28 mouse cellular contexts compared by ENCODE assay signal in genomic region chr6:6858571-6858970, GRCm38 (mm10). TPM values are rescaled to one million over a fixed set of nuclear protein-coding genes. Genes with fewer than 3 reads are reported as not detected.
DNase-seq lines count a peak whose midpoint lies in the region; ATAC-seq and TF ChIP-seq lines count a peak whose summit lies in the region.
"Had no signal": no experiment of that assay in that cellular context is flagged by ENCODE, and none has a peak within 500 bp of the region (broad histone marks: within the 10 kb centered on the region; RNA-seq: fewer than 3 reads in every experiment).

No protein-coding gene starts in this region.

- H3K9ac ChIP-seq in midbrain, postnatal 0 days (replicated peaks; ENCODE audit: low read length, poor library complexity, severe bottlenecking) = no peak overlapping the region
- H3K9ac ChIP-seq in embryonic facial prominence, embryonic 12.5 days = peak overlapping the region; percentile 42; the same call in 1 of the 2 replicates
- peak overlapping the region; percentile 52 for H3K9ac ChIP-seq in forebrain, embryonic 16.5 days (replicated peaks; ENCODE audit: low read depth, low read length)
- no peak overlapping the region for H3K9ac ChIP-seq in heart, embryonic 12.5 days
- H3K9ac ChIP-seq: hindbrain, embryonic 13.5 days; liver, postnatal 0 days; midbrain, embryonic 12.5 days had no signal

- no peak for TF ChIP-seq CTCF in midbrain, postnatal 0 days (IDR thresholded peaks at IDR 0.05)

- ATAC-seq in midbrain, postnatal 0 days (ENCODE audit: low FRiP score) = no peak
- no peak for ATAC-seq in embryonic facial prominence, embryonic 12.5 days (ENCODE audit: insufficient number of reproducible peaks, insufficient read depth, low FRiP score, low TSS enrichment)
- ATAC-seq in forebrain, embryonic 16.5 days = no peak
- no peak for ATAC-seq in heart, embryonic 12.5 days (ENCODE audit: insufficient number of reproducible peaks, low FRiP score)
- ATAC-seq: activated CD4-positive, CD25-positive, alpha-beta regulatory T cell, adult 4 months; inflammation-experienced regulatory T-cells, adult 6 months; liver, postnatal 0 days; lung, postnatal 0 days had no signal

- H3K36me3 ChIP-seq in midbrain, embryonic 10.5 days = no peaks in the 10 kb centered on the region
- H3K36me3 ChIP-seq in midbrain, postnatal 0 days (ENCODE audit: insufficient read depth, low read length) = no peaks in the 10 kb centered on the region
- H3K36me3 ChIP-seq in embryonic facial prominence, embryonic 10.5 days (replicated peaks) = no peaks in the 10 kb centered on the region
- H3K36me3 ChIP-seq in embryonic facial prominence, embryonic 12.5 days = no peaks in the 10 kb centered on the region
- no peaks in the 10 kb centered on the region for H3K36me3 ChIP-seq in forebrain, embryonic 16.5 days (ENCODE audit: control insufficient read depth, insufficient read depth)
- no peaks in the 10 kb centered on the region for H3K36me3 ChIP-seq in heart, embryonic 12.5 days
- H3K36me3 ChIP-seq: hindbrain, embryonic 13.5 days; midbrain, embryonic 12.5 days had no signal

- H3K4me2 ChIP-seq in midbrain, postnatal 0 days (ENCODE audit: low read depth, low read length, poor library complexity, severe bottlenecking) = no peak overlapping the region
- peak overlapping the region; percentile 43 for H3K4me2 ChIP-seq in embryonic facial prominence, embryonic 12.5 days (replicated peaks)
- peak overlapping the region; percentile 54 for H3K4me2 ChIP-seq in forebrain, embryonic 16.5 days (ENCODE audit: low read length)
- no peak overlapping the region for H3K4me2 ChIP-seq in heart, embryonic 12.5 days
- H3K4me2 ChIP-seq: heart, embryonic 11.5 days; hindbrain, embryonic 13.5 days; midbrain, embryonic 12.5 days had no signal

- peaks cover 37% of the 10 kb centered on the region for H3K4me1 ChIP-seq in midbrain, embryonic 10.5 days
- no peaks in the 10 kb centered on the region for H3K4me1 ChIP-seq in midbrain, postnatal 0 days (ENCODE audit: insufficient read depth, low read length)
- H3K4me1 ChIP-seq in embryonic facial prominence, embryonic 10.5 days = peaks cover 62% of the 10 kb centered on the region
- H3K4me1 ChIP-seq in embryonic facial prominence, embryonic 12.5 days = peaks cover 15% of the 10 kb centered on the region
- peaks cover 32% of the 10 kb centered on the region for H3K4me1 ChIP-seq in forebrain, embryonic 16.5 days (replicated peaks; ENCODE audit: control insufficient read depth, insufficient read depth, low read length)
- H3K4me1 ChIP-seq in heart, embryonic 12.5 days (replicated peaks) = peaks cover 23% of the 10 kb centered on the region

- H3K4me3 ChIP-seq in midbrain, embryonic 10.5 days = no peak overlapping the region
- H3K4me3 ChIP-seq in midbrain, postnatal 0 days (ENCODE audit: low read depth, low read length) = no peak overlapping the region
- peak overlapping the region; percentile 74; the same call in 1 of the 2 replicates for H3K4me3 ChIP-seq in embryonic facial prominence, embryonic 10.5 days
- H3K4me3 ChIP-seq in embryonic facial prominence, embryonic 12.5 days = peak overlapping the region; percentile 39; the same call in 1 of the 2 replicates
- H3K4me3 ChIP-seq in forebrain, embryonic 16.5 days (replicated peaks; ENCODE audit: low read length) = peak overlapping the region; percentile 46
- no peak overlapping the region for H3K4me3 ChIP-seq in heart, embryonic 12.5 days
- H3K4me3 ChIP-seq: erythroblast, embryonic 14.5 days; hindbrain, embryonic 13.5 days had no signal

- peaks cover 100% of the 10 kb centered on the region for H3K27me3 ChIP-seq in midbrain, embryonic 10.5 days (ENCODE audit: low read depth, poor library complexity, severe bottlenecking)
- peaks cover 79% of the 10 kb centered on the region for H3K27me3 ChIP-seq in midbrain, postnatal 0 days (ENCODE audit: insufficient read depth, low read length)
- peaks cover 100% of the 10 kb centered on the region for H3K27me3 ChIP-seq in embryonic facial prominence, embryonic 10.5 days (replicated peaks; ENCODE audit: low read depth, poor library complexity, severe bottlenecking)
- H3K27me3 ChIP-seq in embryonic facial prominence, embryonic 12.5 days = peaks cover 68% of the 10 kb centered on the region
- H3K27me3 ChIP-seq in forebrain, embryonic 16.5 days (replicated peaks; ENCODE audit: control insufficient read depth, insufficient read depth, low read length) = peaks cover 35% of the 10 kb centered on the region
- H3K27me3 ChIP-seq in heart, embryonic 12.5 days (replicated peaks) = peaks cover 81% of the 10 kb centered on the region

- WGBS in midbrain, embryonic 10.5 days = 0% methylated on average over 1 of the region's 1 CpGs
- WGBS in midbrain, postnatal 0 days = 0% methylated on average over 1 of the region's 1 CpGs
- 8% methylated on average over 1 of the region's 1 CpGs for WGBS in embryonic facial prominence, embryonic 10.5 days
- WGBS in embryonic facial prominence, embryonic 12.5 days = 0% methylated on average over 1 of the region's 1 CpGs
- WGBS in forebrain, embryonic 16.5 days = 0% methylated on average over 1 of the region's 1 CpGs
- WGBS in heart, embryonic 12.5 days = 0% methylated on average over 1 of the region's 1 CpGs

- no peak overlapping the region for H3K27ac ChIP-seq in midbrain, embryonic 10.5 days (replicated peaks)
- H3K27ac ChIP-seq in midbrain, postnatal 0 days (ENCODE audit: low read depth, low read length) = no peak overlapping the region
- peak overlapping the region; percentile 88 for H3K27ac ChIP-seq in embryonic facial prominence, embryonic 10.5 days (replicated peaks)
- peak overlapping the region; percentile 86 for H3K27ac ChIP-seq in embryonic facial prominence, embryonic 12.5 days
- peak overlapping the region; percentile 71 for H3K27ac ChIP-seq in forebrain, embryonic 16.5 days (ENCODE audit: low read length)
- no peak overlapping the region for H3K27ac ChIP-seq in heart, embryonic 12.5 days (ENCODE audit: poor library complexity, severe bottlenecking)
- H3K27ac ChIP-seq: hindbrain, embryonic 13.5 days; midbrain, embryonic 12.5 days had no signal

- H3K9me3 ChIP-seq in midbrain, embryonic 10.5 days (replicated peaks) = no peaks in the 10 kb centered on the region
- H3K9me3 ChIP-seq in midbrain, postnatal 0 days (ENCODE audit: low read length) = no peaks in the 10 kb centered on the region
- no peaks in the 10 kb centered on the region for H3K9me3 ChIP-seq in embryonic facial prominence, embryonic 10.5 days
- H3K9me3 ChIP-seq in embryonic facial prominence, embryonic 12.5 days = no peaks in the 10 kb centered on the region
- H3K9me3 ChIP-seq in forebrain, embryonic 16.5 days (ENCODE audit: control insufficient read depth, low read length) = no peaks in the 10 kb centered on the region
- H3K9me3 ChIP-seq in heart, embryonic 12.5 days (replicated peaks) = no peaks in the 10 kb centered on the region
- H3K9me3 ChIP-seq: hindbrain, embryonic 13.5 days; midbrain, embryonic 12.5 days had no signal

- DNase-seq in midbrain, embryonic 10.5 days (ENCODE audit: low spot score) = peak; percentile 15
- no peak for DNase-seq in midbrain, postnatal 0 days (ENCODE audit: low spot score)
- DNase-seq in embryonic facial prominence, embryonic 10.5 days (ENCODE audit: low spot score) = no peak
- DNase-seq in cerebellum, postnatal 25 days = no peak
- DNase-seq: adrenal gland, adult 8-10 months; cerebellum, adult 11-12 months; heart, postnatal 10 days; kidney, adult 18-20 months; liver, postnatal 0 days; right cerebral cortex, postnatal 25 days; spleen, adult 18-20 months had no signal

RNA-seq across cellular contexts. Expression of gene Dlx6, which starts 4.6 kb away (rescaled TPM):
- polyA plus RNA-seq in midbrain, embryonic 10.5 days (2016; fragmentation: Nextera tagmentation; extraction: Ambion mirVana) = 0.48 and 0.79 TPM in 2 replicates
- total RNA-seq in midbrain, postnatal 0 days (2014; rRNA removed) = 0.57 and 1.5 TPM in 2 replicates
- 0.81 and 1.1 TPM in 2 replicates for polyA plus RNA-seq in midbrain, postnatal 0 days (2015; fragmentation: Nextera tagmentation; extraction: Ambion mirVana)
- polyA plus RNA-seq in embryonic facial prominence, embryonic 10.5 days (2016; fragmentation: Nextera tagmentation; extraction: Ambion mirVana) = 4.9 and 5.9 TPM in 2 replicates
- 8.0 and 13.5 TPM in 2 replicates for polyA plus RNA-seq in embryonic facial prominence, embryonic 12.5 days (2016; fragmentation: Nextera tagmentation; extraction: Ambion mirVana)
- polyA plus RNA-seq in forebrain, embryonic 16.5 days (2015; fragmentation: Nextera tagmentation; extraction: Ambion mirVana) = 7.2 and 12.6 TPM in 2 replicates
- polyA plus RNA-seq in heart, embryonic 12.5 days (2016; fragmentation: Nextera tagmentation; extraction: Ambion mirVana) = 0.14 TPM in 1 of 2 replicates, not detected in the other
- total RNA-seq: gastrocnemius, adult 8-10 months; granulocyte monocyte progenitor cell, adult 5-6 weeks; liver, adult 2 months; neutrophil, adult 5-6 weeks had no signal
- polyA plus RNA-seq: activated CD4-positive, CD25-positive, alpha-beta regulatory T cell, adult 4 months; C2C12; erythroblast, embryonic 14.5 days; hindbrain, embryonic 13.5 days; inflammation-experienced regulatory T-cells, adult 6 months; kidney, embryonic 16.5 days; liver, adult 2 months; liver, postnatal 0 days; lung, postnatal 0 days; thymus, postnatal 0 days had no signal

RNA-seq across cellular contexts. Expression of gene Dlx5, which starts 23.3 kb away (rescaled TPM):
- polyA plus RNA-seq in midbrain, embryonic 10.5 days (2016; fragmentation: Nextera tagmentation; extraction: Ambion mirVana) = 4.5 and 8.9 TPM in 2 replicates
- total RNA-seq in midbrain, postnatal 0 days (2014; rRNA removed) = 0.49 and 0.76 TPM in 2 replicates
- polyA plus RNA-seq in midbrain, postnatal 0 days (2015; fragmentation: Nextera tagmentation; extraction: Ambion mirVana) = 3.3 and 6.7 TPM in 2 replicates
- polyA plus RNA-seq in embryonic facial prominence, embryonic 10.5 days (2016; fragmentation: Nextera tagmentation; extraction: Ambion mirVana) = 75.5 and 92.2 TPM in 2 replicates
- polyA plus RNA-seq in embryonic facial prominence, embryonic 12.5 days (2016; fragmentation: Nextera tagmentation; extraction: Ambion mirVana) = 70.1 and 103 TPM in 2 replicates
- polyA plus RNA-seq in forebrain, embryonic 16.5 days (2015; fragmentation: Nextera tagmentation; extraction: Ambion mirVana) = 74.3 and 75.7 TPM in 2 replicates
- polyA plus RNA-seq in heart, embryonic 12.5 days (2016; fragmentation: Nextera tagmentation; extraction: Ambion mirVana) = 0.98 and 1.5 TPM in 2 replicates
- total RNA-seq: gastrocnemius, adult 8-10 months; granulocyte monocyte progenitor cell, adult 5-6 weeks; liver, adult 2 months; neutrophil, adult 5-6 weeks had no signal
- polyA plus RNA-seq: activated CD4-positive, CD25-positive, alpha-beta regulatory T cell, adult 4 months; C2C12; erythroblast, embryonic 14.5 days; inflammation-experienced regulatory T-cells, adult 6 months; liver, adult 2 months; liver, postnatal 0 days; lung, postnatal 0 days had no signal

Comparison
In these comparisons a context has a peak if more than half of its experiments do, and no peak if none do; other contexts are left out.
1. H3K27ac ChIP-seq: peak in embryonic facial prominence, embryonic 10.5 days (single experiment), embryonic facial prominence, embryonic 12.5 days (single experiment) and forebrain, embryonic 16.5 days (single experiment); none in midbrain, embryonic 10.5 days (single experiment), midbrain, postnatal 0 days (single experiment) and heart, embryonic 12.5 days (single experiment).
2. H3K4me3 ChIP-seq: peak in embryonic facial prominence, embryonic 10.5 days (single experiment), embryonic facial prominence, embryonic 12.5 days (single experiment) and forebrain, embryonic 16.5 days (single experiment); none in midbrain, embryonic 10.5 days (single experiment), midbrain, postnatal 0 days (single experiment) and heart, embryonic 12.5 days (single experiment).
3. H3K4me2 ChIP-seq: peak in embryonic facial prominence, embryonic 12.5 days (single experiment) and forebrain, embryonic 16.5 days (single experiment); none in midbrain, postnatal 0 days (single experiment) and heart, embryonic 12.5 days (single experiment).
4. H3K9ac ChIP-seq: peak in embryonic facial prominence, embryonic 12.5 days (single experiment) and forebrain, embryonic 16.5 days (single experiment); none in midbrain, postnatal 0 days (single experiment) and heart, embryonic 12.5 days (single experiment).